Mouse (Mus musculus) brain, embryonic 18.5 days (tissue): Measurements from ENCODE around the gene Nedd9.

Experiments used
- DNase-seq: peaks from one replicate; pipeline ENCODE4 v3.0.0-alpha.2; 2012; ENCODE audit warnings: low read depth, low spot score

The Nedd9 gene

GRCm38 (mm10) chr13:41491981-41492702 lies 5.0 kb upstream of the Nedd9 start:
- DNase-seq, result no peak

DNA sequence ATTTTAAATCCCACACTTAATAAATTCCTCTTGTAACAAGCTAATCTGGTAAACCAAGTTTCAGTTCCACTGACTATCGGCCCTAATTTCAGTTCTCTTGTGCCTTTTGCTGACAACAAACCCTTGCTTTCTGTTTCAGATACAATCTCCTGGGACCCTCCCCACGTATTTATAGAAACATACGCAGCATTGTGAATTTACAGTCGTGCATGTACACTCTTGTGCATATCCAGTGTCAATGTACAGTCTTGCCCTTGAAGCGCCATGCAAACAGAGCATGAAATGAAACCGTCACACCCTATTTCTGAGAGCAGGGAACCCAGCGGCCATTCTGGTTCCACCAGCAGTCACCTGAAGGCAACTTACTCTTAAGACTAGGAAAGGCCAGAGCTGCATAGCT lies 4.4 kb upstream of the Nedd9 start:
- DNase-seq, result no peak

DNA sequence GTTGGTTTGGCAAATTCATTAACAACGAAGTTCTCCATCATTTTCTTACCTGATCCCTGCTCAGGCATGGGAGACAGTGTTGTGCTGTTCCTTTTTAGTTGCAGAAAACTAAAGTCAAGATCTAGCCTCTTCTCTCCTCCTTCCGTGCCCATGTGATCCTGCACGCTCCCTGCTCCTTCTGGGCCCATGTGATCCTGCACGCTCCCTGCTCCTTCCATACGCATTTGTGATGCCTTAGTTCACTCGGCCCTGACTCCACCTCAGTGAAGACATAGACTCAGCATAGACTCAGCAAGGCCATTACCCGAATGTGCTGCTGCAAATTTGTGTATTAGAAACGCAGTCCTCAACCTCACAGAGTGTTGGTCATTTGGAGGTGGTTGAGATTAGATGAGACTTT lies 3.1 kb upstream of the Nedd9 start:
- DNase-seq, result no peak

DNA sequence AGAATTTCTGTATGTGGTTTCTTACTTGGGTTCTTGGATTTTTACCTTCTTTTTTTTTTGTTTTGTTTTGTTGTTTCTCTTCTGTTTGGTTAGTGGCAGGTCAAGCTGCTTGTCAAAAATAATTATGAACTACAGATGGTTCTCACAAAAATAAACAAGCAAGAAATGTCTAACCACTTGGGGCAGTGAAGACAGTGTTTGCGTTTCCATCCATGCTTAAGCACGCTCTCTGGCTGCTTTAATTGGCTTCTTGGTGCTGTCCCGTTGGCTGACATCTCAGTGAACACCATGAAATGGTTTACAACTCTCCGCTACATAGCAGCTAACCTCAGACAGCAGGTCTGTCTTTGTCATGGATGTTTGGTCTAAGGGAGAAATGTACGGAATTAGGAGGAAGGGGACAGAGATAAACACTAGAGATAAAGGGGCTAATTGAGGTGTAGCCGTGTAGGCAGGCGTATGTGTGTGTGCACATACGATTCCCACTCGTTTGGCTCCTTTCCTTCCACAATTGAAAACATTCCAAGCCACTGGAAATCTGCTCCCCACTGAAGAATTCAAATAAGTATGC lies 2.6 kb upstream of the Nedd9 start:
- DNase-seq, result no peak

- DNase-seq, result no peak
These were observed 214 bp upstream of the Nedd9 start for GRCm38 (mm10) chr13:41487409-41487743.

- DNase-seq, result no peak
These were observed 3.2 kb downstream of the Nedd9 start for GRCm38 (mm10) chr13:41483966-41484365.

GRCm38 (mm10) chr13:41482408-41483011 lies 4.7 kb downstream of the Nedd9 start:
- DNase-seq, result no peak

DNA sequence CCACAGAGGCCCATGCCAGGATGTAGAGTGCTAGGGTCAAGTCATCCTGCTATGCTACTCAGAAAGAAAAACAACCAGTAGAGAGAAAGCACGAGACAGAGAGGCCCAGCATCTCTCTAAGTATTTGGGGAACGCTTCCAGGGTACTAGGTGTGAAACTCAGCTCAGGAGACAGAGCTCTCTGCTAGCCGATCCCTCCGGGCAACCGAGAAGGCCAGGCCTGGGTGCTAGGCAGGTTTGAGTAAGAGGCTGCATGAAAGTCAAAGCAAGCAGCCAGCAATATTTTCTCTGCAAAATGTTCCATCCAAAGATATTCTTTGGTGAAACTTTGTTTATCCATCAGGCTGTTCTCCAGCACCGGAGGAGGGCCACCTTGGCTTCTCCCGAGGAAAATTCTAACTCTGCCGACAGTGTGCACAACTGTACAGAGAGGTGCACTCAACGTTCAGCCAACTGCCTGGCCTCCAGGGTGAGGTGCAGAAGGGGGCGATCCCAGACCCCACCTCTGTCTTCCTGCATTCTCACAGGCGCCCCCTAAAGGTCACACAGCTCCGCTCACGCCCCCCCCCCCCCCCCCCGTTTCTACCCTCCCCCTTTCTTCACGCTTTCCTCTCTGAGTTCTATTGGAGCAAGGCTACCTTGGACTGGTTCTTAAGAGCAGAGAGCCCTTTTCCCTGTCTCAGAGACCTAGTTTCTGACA lies 7.3 kb downstream of the Nedd9 start:
- DNase-seq, result no peak

- DNase-seq, result no peak
These were observed 10.9 kb downstream of the Nedd9 start for GRCm38 (mm10) chr13:41476216-41476615.

DNA sequence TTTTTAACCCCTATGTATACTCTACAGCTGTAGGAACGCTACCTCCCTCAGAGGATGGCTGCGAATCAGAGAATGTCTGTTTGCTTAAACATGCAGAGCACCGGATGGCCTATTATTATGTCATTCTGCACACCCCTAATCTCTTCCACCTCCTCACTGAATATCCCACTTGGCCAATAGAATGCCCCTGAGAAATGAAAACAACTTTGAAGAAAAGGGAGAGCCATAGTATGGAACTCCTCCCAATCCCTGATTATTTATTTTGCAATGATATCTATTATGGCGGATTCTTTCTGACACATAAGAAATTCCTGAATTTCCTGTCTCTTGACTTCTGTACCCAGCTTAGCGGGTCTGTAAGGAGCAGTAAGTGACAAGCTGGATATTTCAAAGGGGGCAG lies 12.8 kb downstream of the Nedd9 start:
- no peak for DNase-seq

GRCm38 (mm10) chr13:41473504-41473903 lies 13.7 kb downstream of the Nedd9 start:
- DNase-seq, result no peak

- no peak for DNase-seq
These were observed 14.2 kb downstream of the Nedd9 start for GRCm38 (mm10) chr13:41472878-41473424.

DNA sequence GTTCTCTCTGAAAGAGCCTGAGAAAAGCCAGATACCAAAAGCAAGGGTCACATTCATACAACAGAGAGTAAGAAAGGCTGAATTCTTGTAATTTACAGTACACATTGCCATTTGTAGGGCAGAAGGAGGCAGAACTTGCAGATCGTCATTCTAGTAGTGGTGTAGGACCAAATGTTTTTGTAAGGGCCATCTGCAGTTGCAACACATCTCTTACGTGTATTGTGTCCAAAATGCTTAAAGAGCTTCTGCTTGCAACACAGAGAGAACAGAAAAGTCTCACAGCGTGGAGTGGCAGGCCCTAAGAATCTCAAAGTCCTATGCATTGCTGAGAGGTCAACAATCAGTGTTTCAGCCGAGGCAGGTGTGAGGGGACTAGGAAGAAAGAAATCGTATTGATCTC lies 18.9 kb downstream of the Nedd9 start:
- no peak for DNase-seq

DNA sequence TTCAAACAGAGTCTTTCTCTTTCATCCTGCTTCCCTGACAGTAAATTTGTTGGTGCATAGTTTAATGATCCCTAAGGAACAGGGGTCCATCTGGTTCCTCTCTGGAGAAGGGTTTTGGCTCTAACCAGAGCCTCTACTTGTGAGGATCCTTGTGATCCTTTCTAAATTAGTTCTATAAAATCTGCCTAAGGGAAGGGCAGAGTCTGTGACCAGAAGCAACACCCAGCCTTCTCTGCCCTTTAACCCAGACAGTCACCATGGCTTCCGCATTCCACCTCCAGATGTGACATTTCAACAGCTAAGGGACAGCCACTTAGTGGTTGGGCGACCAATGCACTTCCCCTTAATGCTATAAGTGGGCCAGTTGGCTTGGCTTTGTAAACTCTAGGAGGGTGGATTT lies 20.1 kb downstream of the Nedd9 start:
- DNase-seq, result no peak

- DNase-seq, result no peak
These were observed 20.5 kb downstream of the Nedd9 start for GRCm38 (mm10) chr13:41466616-41467015.

GRCm38 (mm10) chr13:41466191-41466590 lies 21.0 kb downstream of the Nedd9 start:
- DNase-seq, result no peak

- DNase-seq, result no peak
These were observed 25.7 kb downstream of the Nedd9 start for GRCm38 (mm10) chr13:41461418-41461817.

GRCm38 (mm10) chr13:41459683-41460286 lies 27.4 kb downstream of the Nedd9 start:
- no peak for DNase-seq

- DNase-seq, result no peak
These were observed 28.5 kb downstream of the Nedd9 start for GRCm38 (mm10) chr13:41458709-41459108.

DNA sequence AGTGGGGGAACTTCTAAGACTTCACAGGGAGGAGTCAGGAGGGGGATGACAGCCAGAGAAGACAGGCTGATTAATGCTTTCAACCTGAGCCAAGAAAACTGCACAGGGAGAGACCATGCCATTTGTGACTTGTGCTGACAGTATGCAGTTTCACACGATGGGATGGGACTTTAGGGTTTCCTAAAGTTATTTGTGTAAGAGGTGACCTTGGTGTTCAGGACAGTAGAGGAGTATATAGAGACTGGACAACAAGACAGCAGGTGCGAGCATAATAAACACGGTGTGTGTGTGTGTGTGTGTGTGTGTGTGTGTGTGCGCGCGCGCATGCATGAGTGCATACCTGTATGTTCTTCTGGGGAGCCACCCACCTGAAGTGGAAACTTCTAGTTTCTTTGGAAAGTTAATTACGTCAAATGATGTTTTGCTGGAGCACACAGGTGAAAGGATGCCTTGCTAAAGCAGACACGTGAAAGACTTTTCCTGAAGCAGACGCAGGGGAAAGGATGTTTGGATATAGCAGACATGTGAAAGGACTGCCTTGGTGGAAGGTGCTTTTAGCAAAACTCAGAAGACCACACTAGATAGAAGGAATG lies 29.3 kb downstream of the Nedd9 start:
- DNase-seq, result no peak

DNA sequence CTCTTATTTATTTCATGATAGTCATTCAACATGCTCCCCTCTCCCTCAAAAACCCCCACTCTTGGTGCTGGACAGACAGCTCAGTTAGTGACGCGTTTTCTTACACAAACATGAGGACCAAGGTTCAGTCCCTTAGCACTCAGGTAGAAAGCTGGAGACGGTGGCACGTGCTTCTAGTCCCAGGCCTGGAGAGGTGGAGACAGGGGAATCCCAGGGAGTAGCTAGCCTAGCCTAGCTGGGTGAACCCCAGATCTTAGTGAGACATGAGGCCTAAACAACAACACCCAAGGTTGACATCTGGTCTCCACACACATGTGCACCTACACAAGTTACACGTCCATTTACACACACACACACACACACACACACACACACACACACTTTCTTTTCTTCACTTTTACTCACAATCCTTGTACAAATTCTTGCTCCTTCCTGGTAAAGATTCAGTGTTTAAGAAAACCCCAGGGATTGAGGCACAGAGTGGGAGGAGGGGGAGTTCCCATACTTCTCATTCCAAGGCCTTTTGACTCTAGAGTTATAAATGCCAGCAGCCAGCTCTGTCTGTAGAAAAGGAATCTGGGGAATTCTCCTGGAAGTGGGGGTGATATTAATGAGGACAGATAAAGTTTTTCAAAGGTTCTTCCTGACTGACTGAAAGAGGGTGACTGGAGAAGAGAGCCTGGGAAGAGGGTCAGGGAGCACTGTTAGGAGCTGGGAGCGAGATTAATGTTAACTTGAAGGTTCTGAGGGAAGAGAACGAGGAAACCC lies 29.9 kb downstream of the Nedd9 start:
- DNase-seq, result no peak
